In genomic region chr15:85179528-85180180, GRCm38 (mm10) we compare ENCODE assay signal across 13 mouse cellular contexts. TPM values are rescaled to one million over a fixed set of nuclear protein-coding genes. Genes with fewer than 3 reads are reported as not detected.
DNase-seq lines count a peak whose midpoint lies in the region; ATAC-seq and TF ChIP-seq lines count a peak whose summit lies in the region.
"Had no signal": no experiment of that assay in that cellular context is flagged by ENCODE, and none has a peak within 500 bp of the region (broad histone marks: within the 10 kb centered on the region; RNA-seq: fewer than 3 reads in every experiment).

No protein-coding gene starts in this region.

- H3K4me2 ChIP-seq in embryonic facial prominence, embryonic 13.5 days: 0 out of 2 replicates have a peak overlapping the region, but pooled peaks have one; percentile 3
- no peak overlapping the region for H3K4me2 ChIP-seq in heart, embryonic 14.5 days (ENCODE audit: low read length)
- H3K4me2 ChIP-seq in limb, embryonic 14.5 days (replicated peaks; ENCODE audit: low read depth, low read length, severe bottlenecking): no peak overlapping the region
- H3K4me2 ChIP-seq: neural tube, embryonic 12.5 days had no signal

- TF ChIP-seq POLR2A in limb, embryonic 14.5 days (IDR thresholded peaks at IDR 0.05; ENCODE audit: borderline replicate concordance, extremely low read depth, insufficient read depth, insufficient read length): no peak

- 43% methylated on average over 7 of the region's 7 CpGs for WGBS in embryonic facial prominence, embryonic 13.5 days
- WGBS in heart, embryonic 14.5 days: 70% methylated on average over 7 of the region's 7 CpGs
- 45% methylated on average over 7 of the region's 7 CpGs for WGBS in limb, embryonic 14.5 days

- H3K9ac ChIP-seq in embryonic facial prominence, embryonic 13.5 days: no peak overlapping the region
- H3K9ac ChIP-seq in heart, embryonic 14.5 days (ENCODE audit: low read length): no peak overlapping the region
- no peak overlapping the region for H3K9ac ChIP-seq in limb, embryonic 14.5 days (ENCODE audit: low read depth, low read length, severe bottlenecking)
- H3K9ac ChIP-seq: neural tube, embryonic 12.5 days had no signal

- no peaks in the 10 kb centered on the region for H3K9me3 ChIP-seq in embryonic facial prominence, embryonic 13.5 days
- 0 out of 2 replicates have a peak, but pooled peaks cover 3% of the 10 kb centered on the region for H3K9me3 ChIP-seq in heart, embryonic 14.5 days (ENCODE audit: control insufficient read depth, low read length)
- no peaks in the 10 kb centered on the region for H3K9me3 ChIP-seq in limb, embryonic 14.5 days (ENCODE audit: control insufficient read depth, low read length)
- H3K9me3 ChIP-seq: neural tube, embryonic 12.5 days had no signal

- DNase-seq in layer of hippocampus, postnatal 10 days (ENCODE audit: low spot score in 2 of 2): peak; percentile 48 to 56
- no peak for DNase-seq in layer of hippocampus, adult 9-11 months
- peak; percentile 91 for DNase-seq in limb, embryonic 14.5 days (ENCODE audit: low spot score)
- DNase-seq in spleen, postnatal 36 days (ENCODE audit: low spot score in 2 of 2): no peak
- DNase-seq in spleen, postnatal 14 days (ENCODE audit: low spot score in 2 of 2): no peak
- DNase-seq: adrenal gland, adult 2 months; cerebellum, adult 8-10 months had no signal

- peak overlapping the region; percentile 82 for H3K27ac ChIP-seq in embryonic facial prominence, embryonic 13.5 days
- peak overlapping the region; percentile 28 to 65; a peak in 3 of 4 replicates for H3K27ac ChIP-seq in heart, embryonic 14.5 days (replicated peaks in 1 of 2; ENCODE audit: control insufficient read depth in 1 of 2, insufficient read depth in 1 of 2, low read depth in 2 of 2, low read length in 2 of 2)
- H3K27ac ChIP-seq in limb, embryonic 14.5 days (replicated peaks; ENCODE audit: low read depth, low read length): peak overlapping the region; percentile 70
- H3K27ac ChIP-seq: macrophage; neural tube, embryonic 12.5 days had no signal

- no peak for ATAC-seq in embryonic facial prominence, embryonic 13.5 days (ENCODE audit: insufficient number of reproducible peaks, insufficient read depth, low FRiP score, low TSS enrichment, low read depth)
- no peak for ATAC-seq in heart, embryonic 14.5 days (ENCODE audit: insufficient number of reproducible peaks, insufficient read depth, low FRiP score, low read depth)
- peak; percentile 79 for ATAC-seq in limb, embryonic 14.5 days (ENCODE audit: low FRiP score, low read depth)

- H3K36me3 ChIP-seq in embryonic facial prominence, embryonic 13.5 days: no peaks in the 10 kb centered on the region
- H3K36me3 ChIP-seq in heart, embryonic 14.5 days (ENCODE audit: control insufficient read depth, insufficient read depth, low read length): no peaks in the 10 kb centered on the region
- H3K36me3 ChIP-seq in limb, embryonic 14.5 days (ENCODE audit: control insufficient read depth, insufficient read depth, low read length): no peaks in the 10 kb centered on the region
- H3K36me3 ChIP-seq: neural tube, embryonic 12.5 days had no signal

- peaks cover 44% of the 10 kb centered on the region for H3K4me1 ChIP-seq in embryonic facial prominence, embryonic 13.5 days
- H3K4me1 ChIP-seq in heart, embryonic 14.5 days (ENCODE audit: control insufficient read depth in 2 of 2, insufficient read depth in 2 of 2, low read length in 2 of 2): peaks cover 16 to 25% of the 10 kb centered on the region in 2 experiments
- peaks cover 26% of the 10 kb centered on the region for H3K4me1 ChIP-seq in limb, embryonic 14.5 days (ENCODE audit: control insufficient read depth, insufficient read depth, low read length)
- H3K4me1 ChIP-seq: neural tube, embryonic 12.5 days had no signal

- H3K4me3 ChIP-seq in embryonic facial prominence, embryonic 13.5 days: no peak overlapping the region
- H3K4me3 ChIP-seq in heart, embryonic 14.5 days (ENCODE audit: control insufficient read depth in 1 of 2, insufficient read depth in 1 of 2, low read depth in 1 of 2, low read length in 2 of 2): no peak overlapping the region
- no peak overlapping the region for H3K4me3 ChIP-seq in limb, embryonic 14.5 days (replicated peaks; ENCODE audit: low read length)
- H3K4me3 ChIP-seq: neural tube, embryonic 12.5 days had no signal

- no peaks in the 10 kb centered on the region for H3K27me3 ChIP-seq in embryonic facial prominence, embryonic 13.5 days
- no peaks in the 10 kb centered on the region for H3K27me3 ChIP-seq in heart, embryonic 14.5 days (ENCODE audit: control insufficient read depth, insufficient read depth, low read length)
- H3K27me3 ChIP-seq in limb, embryonic 14.5 days (ENCODE audit: control insufficient read depth, insufficient read depth, low read length): no peaks in the 10 kb centered on the region
- H3K27me3 ChIP-seq: neural tube, embryonic 12.5 days had no signal

RNA-seq across cellular contexts. Expression of gene Fbln1, which starts 26.1 kb away (rescaled TPM):
- total RNA-seq in layer of hippocampus, postnatal 10 days (2021): 10 to 100 TPM; 17.4 to 22.6 TPM
- 226 and 238 TPM in 2 replicates for polyA plus RNA-seq in embryonic facial prominence, embryonic 13.5 days (2015; fragmentation: Nextera tagmentation; extraction: Ambion mirVana)
- 128 and 162 TPM in 2 replicates for polyA plus RNA-seq in heart, embryonic 14.5 days (2014; fragmentation: Nextera tagmentation; extraction: Ambion mirVana)
- 255 and 292 TPM in 2 replicates for polyA plus RNA-seq in limb, embryonic 14.5 days (2012; rRNA removed)
- 265 and 288 TPM in 2 replicates for polyA plus RNA-seq in limb, embryonic 14.5 days (2014; fragmentation: Nextera tagmentation; extraction: Ambion mirVana)
- polyA plus RNA-seq: macrophage had no signal

RNA-seq across cellular contexts. Expression of gene Ribc2, which starts 47.8 kb away (rescaled TPM):
- under 1 TPM; 0.38 to 0.50 TPM for total RNA-seq in layer of hippocampus, postnatal 10 days (2021)
- 0.77 and 1.3 TPM in 2 replicates for polyA plus RNA-seq in embryonic facial prominence, embryonic 13.5 days (2015; fragmentation: Nextera tagmentation; extraction: Ambion mirVana)
- polyA plus RNA-seq in heart, embryonic 14.5 days (2014; fragmentation: Nextera tagmentation; extraction: Ambion mirVana): not detected in 2 replicates
- polyA plus RNA-seq in limb, embryonic 14.5 days (2012; rRNA removed): 0.44 and 0.73 TPM in 2 replicates
- polyA plus RNA-seq in limb, embryonic 14.5 days (2014; fragmentation: Nextera tagmentation; extraction: Ambion mirVana): 0.62 and 0.72 TPM in 2 replicates
- total RNA-seq: adrenal gland, adult 2 months; granulocyte monocyte progenitor cell, adult 5-6 weeks; left cerebral cortex, postnatal 10 days had no signal
- polyA plus RNA-seq: adrenal gland, adult 2 months; macrophage had no signal

RNA-seq across cellular contexts. Expression of gene Smc1b, which starts 47.9 kb away (rescaled TPM):
- total RNA-seq in layer of hippocampus, postnatal 10 days (2021): under 1 TPM in 1 of 2 experiments, not detected in 1; 0.42 TPM
- 0.10 and 0.27 TPM in 2 replicates for polyA plus RNA-seq in embryonic facial prominence, embryonic 13.5 days (2015; fragmentation: Nextera tagmentation; extraction: Ambion mirVana)
- polyA plus RNA-seq in heart, embryonic 14.5 days (2014; fragmentation: Nextera tagmentation; extraction: Ambion mirVana): 0.04 and 0.09 TPM in 2 replicates
- 0.52 and 0.58 TPM in 2 replicates for polyA plus RNA-seq in limb, embryonic 14.5 days (2012; rRNA removed)
- 0.23 and 0.72 TPM in 2 replicates for polyA plus RNA-seq in limb, embryonic 14.5 days (2014; fragmentation: Nextera tagmentation; extraction: Ambion mirVana)
- total RNA-seq: adrenal gland, adult 2 months; granulocyte monocyte progenitor cell, adult 5-6 weeks; left cerebral cortex, postnatal 10 days had no signal
- polyA plus RNA-seq: adrenal gland, adult 2 months; macrophage had no signal

Comparison
In these comparisons a context has a peak if more than half of its experiments do, and no peak if none do; other contexts are left out.
1. DNase-seq: peak in layer of hippocampus, postnatal 10 days (2 of 2) and limb, embryonic 14.5 days (single experiment); none in layer of hippocampus, adult 9-11 months (single experiment), spleen, postnatal 36 days (0 of 2) and spleen, postnatal 14 days (0 of 2).
2. Peak in every context shown above with its lines, with median percentiles within 50 percentile points of each other: H3K27ac ChIP-seq.